Mouse (Mus musculus) stomach, postnatal 0 days (tissue): ENCODE measurements around the gene Hirip3. TPM values are rescaled to one million over a fixed set of nuclear protein-coding genes. Genes with fewer than 3 reads are reported as not detected.

Experiments
- ATAC-seq: fragments of 200-750 bp; cut with Nextera tagmentation; 2 replicates; pipeline ENCODE4 v1.8.0; 2017; ENCODE audit not compliant: low FRiP score, low TSS enrichment
- DNase-seq: peaks from one replicate; pipeline ENCODE4 v3.0.0-alpha.2; 2016; ENCODE audit warnings: low spot score
- H3K27ac ChIP-seq: fragments of 300-500 bp; sonication (generic); replicated peaks from 2 replicates; pipeline ENCODE4 v1.5.1; 2014; ENCODE audit warnings: mild to moderate bottlenecking, control low read depth
- H3K27me3 ChIP-seq: fragments of 300-500 bp; sonication (generic); 2 replicates; pipeline ENCODE4 v1.6.1; 2014; ENCODE audit warnings: low read length; ENCODE audit not compliant: control insufficient read depth, insufficient read depth
- H3K36me3 ChIP-seq: fragments of 300-500 bp; sonication (generic); 2 replicates; pipeline ENCODE4 v1.6.1; 2014; ENCODE audit warnings: low read length, mixed read lengths; ENCODE audit not compliant: control insufficient read depth, insufficient read depth
- H3K4me1 ChIP-seq: fragments of 300-500 bp; sonication (generic); replicated peaks from 2 replicates; pipeline ENCODE4 v1.6.1; 2014; ENCODE audit warnings: antibody characterized with exemption; ENCODE audit not compliant: control insufficient read depth, insufficient read depth
- H3K4me2 ChIP-seq: fragments of 300-500 bp; sonication (generic); replicated peaks from 2 replicates; pipeline ENCODE4 v1.6.1; 2014; ENCODE audit warnings: low read depth, mild to moderate bottlenecking, control low read depth, moderate library complexity
- H3K4me3 ChIP-seq: fragments of 300-500 bp; sonication (generic); 2 replicates; pipeline ENCODE4 v1.5.1; 2014; ENCODE audit warnings: low read depth, low read length, control low read depth
- H3K9ac ChIP-seq: fragments of 300-500 bp; sonication (generic); 2 replicates; pipeline ENCODE4 v1.6.1; 2014; ENCODE audit warnings: mild to moderate bottlenecking, low read length, control low read depth, mixed read lengths
- H3K9me3 ChIP-seq: fragments of 300-500 bp; sonication (generic); 2 replicates; pipeline ENCODE4 v1.6.1; 2016; ENCODE audit warnings: low read length; ENCODE audit not compliant: control insufficient read depth
- CTCF ChIP-seq: IDR thresholded peaks from 2 replicates; pipeline ENCODE4 v1.5.1; 2016; ENCODE audit warnings: antibody characterized with exemption, low read depth, mild to moderate bottlenecking, moderate library complexity
- EP300 ChIP-seq: optimal IDR thresholded peaks from 2 replicates; pipeline ENCODE3; 2016; ENCODE audit warnings: antibody characterized with exemption
- WGBS: fragments of 180-500 bp; shearing (Covaris S2); extraction: QIAGEN DNeasy Blood & Tissue Kit; methylation state at CpG from one replicate; pipeline ENCODE4 v1.1.7; 2014; 5-methylcytosine and 5-hydroxymethylcytosine counted together
- polyA plus RNA-seq: library from polyadenylated mRNA; unstranded; fragments of >200 nt; fragmentation: Nextera tagmentation; extraction: Ambion mirVana; gene quantifications from 2 replicates; pipeline ENCODE4 v1.2.1, GENCODE M21; 2015

Hirip3 gene
- polyA plus RNA-seq, 1 experiment from 2014 or later, result 7.6 TPM

DNA sequence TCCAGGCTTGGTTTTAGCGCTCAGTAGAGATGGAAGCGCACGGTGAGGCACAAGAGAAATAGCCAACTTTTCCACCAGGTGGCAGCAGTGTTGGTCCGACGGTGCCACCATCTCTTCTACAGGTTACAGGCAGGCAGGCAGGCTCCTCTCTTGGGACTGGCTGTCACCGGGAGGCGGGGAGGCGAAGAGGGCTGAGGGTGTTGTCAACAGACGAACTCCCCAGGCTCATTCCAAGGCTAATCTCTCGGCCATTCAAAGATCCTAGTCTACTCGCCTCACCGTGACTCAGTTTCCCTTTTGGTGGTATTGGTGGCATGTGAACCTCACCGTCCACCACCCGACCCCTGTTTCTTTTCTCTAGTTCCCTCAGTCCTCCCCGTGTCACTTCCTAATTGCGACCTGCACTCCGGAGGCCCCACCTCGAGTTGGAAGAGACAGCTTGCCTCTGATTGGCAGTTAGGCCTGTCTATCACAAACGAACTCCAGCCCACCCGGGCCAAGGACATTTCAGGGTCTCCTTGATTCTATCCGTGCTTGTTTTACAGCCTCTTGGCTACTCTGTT lies 29.7 kb upstream of the Hirip3 start:
- 1% methylated on average over 21 of the region's 21 CpGs for WGBS
- DNase-seq, result peak; percentile 82
- H3K9ac ChIP-seq, result no peak overlapping the region
- no peaks in the 10 kb centered on the region for H3K4me1 ChIP-seq
- H3K27me3 ChIP-seq, result no peaks in the 10 kb centered on the region
- H3K36me3 ChIP-seq, result no peaks in the 10 kb centered on the region
- peak; percentile 72 for ATAC-seq
- H3K4me3 ChIP-seq, result no peak overlapping the region
- TF ChIP-seq EP300, result no peak
- peak; percentile 88 for TF ChIP-seq CTCF
- peak overlapping the region; percentile 35 for H3K4me2 ChIP-seq
- no peaks in the 10 kb centered on the region for H3K9me3 ChIP-seq
- no peak overlapping the region for H3K27ac ChIP-seq

- ATAC-seq (no peak), DNase-seq (no peak)
- H3K4me1 ChIP-seq, result no peaks in the 10 kb centered on the region
- no peak overlapping the region for H3K27ac ChIP-seq
- H3K36me3 ChIP-seq, result no peaks in the 10 kb centered on the region
- H3K9me3 ChIP-seq, result no peaks in the 10 kb centered on the region
- no peak for TF ChIP-seq CTCF
- no peak for TF ChIP-seq EP300
- no peak overlapping the region for H3K4me2 ChIP-seq
- no peak overlapping the region for H3K9ac ChIP-seq
- WGBS, result 94% methylated on average over 1 of the region's 1 CpGs
- H3K4me3 ChIP-seq, result no peak overlapping the region
- H3K27me3 ChIP-seq, result no peaks in the 10 kb centered on the region
These were observed 28.5 kb upstream of the Hirip3 start for GRCm38 (mm10) chr7:126833294-126833693.

- Histone ChIP-seq H3K36me3 (no peaks in the 10 kb centered on the region), H3K27ac (no peak overlapping the region), H3K4me3 (no peak overlapping the region), H3K27me3 (peaks cover under 1% of the 10 kb centered on the region; the same call in 1 of the 2 replicates), H3K4me1 (no peaks in the 10 kb centered on the region), H3K9ac (no peak overlapping the region), H3K4me2 (no peak overlapping the region), H3K9me3 (no peaks in the 10 kb centered on the region)
- no peak for TF ChIP-seq EP300
- TF ChIP-seq CTCF, result no peak
- no peak for DNase-seq
- ATAC-seq, result no peak
- WGBS, result 76% methylated on average over 9 of the region's 9 CpGs
These were observed 18.5 kb upstream of the Hirip3 start for GRCm38 (mm10) chr7:126843276-126843675.

- no peaks in the 10 kb centered on the region for H3K4me1 ChIP-seq
- TF ChIP-seq EP300, result no peak
- TF ChIP-seq CTCF, result no peak
- peaks cover 4% of the 10 kb centered on the region; the same call in 1 of the 2 replicates for H3K27me3 ChIP-seq
- 96% methylated on average over 2 of the region's 2 CpGs for WGBS
- no peak overlapping the region for H3K27ac ChIP-seq
- DNase-seq (no peak), ATAC-seq (no peak)
- no peak overlapping the region for H3K4me2 ChIP-seq
- no peaks in the 10 kb centered on the region for H3K9me3 ChIP-seq
- H3K36me3 ChIP-seq, result no peaks in the 10 kb centered on the region
- no peak overlapping the region for H3K4me3 ChIP-seq
- no peak overlapping the region for H3K9ac ChIP-seq
These were observed 16.3 kb upstream of the Hirip3 start for GRCm38 (mm10) chr7:126845516-126845915.

DNA sequence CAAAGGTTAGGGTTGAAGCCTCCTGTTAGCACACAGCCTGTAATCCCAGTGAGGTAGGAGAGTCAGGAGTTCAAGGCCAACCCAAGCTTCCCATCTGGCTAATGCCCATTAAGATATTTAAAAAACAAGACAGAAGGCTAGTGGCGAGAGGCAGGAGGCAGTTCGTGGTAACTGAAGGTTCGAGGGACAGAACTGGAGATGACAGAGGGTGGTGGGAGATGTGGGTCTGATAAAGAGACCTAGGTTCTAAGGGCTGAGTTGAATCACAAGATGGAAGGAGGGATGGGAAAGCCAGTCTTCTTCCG lies 14.7 kb upstream of the Hirip3 start, which contains the start of gene Doc2a:
TSS of gene Doc2a (plus strand) at position 301 of the 305 bp plus-strand sequence.
- no peak for TF ChIP-seq CTCF
- no peak for TF ChIP-seq EP300
- DNase-seq, result no peak
- H3K4me3 ChIP-seq, result peak within 1 kb of the TSS; percentile 50
- no peaks in the 10 kb centered on the region for H3K4me1 ChIP-seq
- WGBS, result 37% methylated on average over 4 of the region's 4 CpGs
- H3K36me3 ChIP-seq, result no peaks in the 10 kb centered on the region
- H3K4me2 ChIP-seq, result peak within 1 kb of the TSS; percentile 91
- no peak within 1 kb of the TSS for H3K27ac ChIP-seq
- H3K27me3 ChIP-seq, result peaks cover 4% of the 10 kb centered on the region; the same call in 1 of the 2 replicates
- no peaks in the 10 kb centered on the region for H3K9me3 ChIP-seq
- ATAC-seq, result no peak
- peak within 1 kb of the TSS; percentile 47 for H3K9ac ChIP-seq

- H3K36me3 ChIP-seq, result no peaks in the 10 kb centered on the region; the same call in 1 of the 2 replicates
- H3K4me1 ChIP-seq, result no peaks in the 10 kb centered on the region
- no peak; the same call in 1 of the 2 replicates for ATAC-seq
- H3K9me3 ChIP-seq, result no peaks in the 10 kb centered on the region
- H3K4me3 ChIP-seq, result peak overlapping the region; percentile 50
- DNase-seq, result no peak
- 3% methylated on average over 55 of the region's 74 CpGs for WGBS
- peak overlapping the region; percentile 47 for H3K9ac ChIP-seq
- H3K27me3 ChIP-seq, result peaks cover 4% of the 10 kb centered on the region; the same call in 1 of the 2 replicates
- H3K27ac ChIP-seq, result no peak overlapping the region
- TF ChIP-seq EP300, result no peak
- TF ChIP-seq CTCF, result no peak
- H3K4me2 ChIP-seq, result peak overlapping the region; percentile 91
These were observed 14.1 kb upstream of the Hirip3 start for GRCm38 (mm10) chr7:126847421-126848398.
